12 mouse cellular contexts compared by ENCODE assay signal in the genomic region with DNA sequence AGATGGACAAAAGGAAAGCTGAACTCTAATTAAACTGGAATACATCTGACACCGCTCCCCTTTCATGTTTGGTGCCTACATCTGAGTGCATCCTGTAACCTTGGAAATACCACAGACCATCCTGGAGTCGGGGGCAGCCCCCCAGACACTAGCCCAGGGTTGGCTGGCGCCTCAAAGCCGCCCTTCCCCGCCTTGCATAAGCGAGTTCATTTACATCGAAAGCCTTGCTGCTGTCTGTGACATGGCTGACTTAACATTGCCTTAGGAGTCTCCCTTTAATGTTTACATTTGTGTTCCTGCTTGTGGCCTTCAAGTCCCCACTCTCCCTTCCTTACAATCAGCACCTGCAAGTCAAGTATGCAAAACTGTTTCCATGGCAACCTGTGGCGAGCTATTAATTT.
DNase-seq lines count a peak whose midpoint lies in the region; ATAC-seq lines count a peak whose summit lies in the region.
"Had no signal": no experiment of that assay in that cellular context is flagged by ENCODE, and none has a peak within 500 bp of the region (broad histone marks: within the 10 kb centered on the region; RNA-seq: fewer than 3 reads in every experiment).

No protein-coding gene starts in this region.

- peak overlapping the region; percentile 8; the same call in 1 of the 2 replicates for H3K4me2 ChIP-seq in hindbrain, embryonic 13.5 days
- no peak overlapping the region for H3K4me2 ChIP-seq in hindbrain, embryonic 16.5 days (ENCODE audit: low read length)

- ATAC-seq in hindbrain, embryonic 13.5 days (ENCODE audit: low FRiP score): no peak
- ATAC-seq in hindbrain, embryonic 16.5 days: no peak

- H3K9me3 ChIP-seq in hindbrain, embryonic 13.5 days: no peaks in the 10 kb centered on the region
- H3K9me3 ChIP-seq in hindbrain, embryonic 16.5 days (ENCODE audit: control insufficient read depth, low read length): no peaks in the 10 kb centered on the region
- H3K9me3 ChIP-seq in limb, embryonic 10.5 days (replicated peaks): no peaks in the 10 kb centered on the region
- H3K9me3 ChIP-seq: limb, embryonic 15.5 days had no signal

- DNase-seq in thymus, postnatal 0 days (ENCODE audit: low spot score): peak; percentile 16
- DNase-seq in thymus, adult 18-20 months: no peak
- DNase-seq in limb, embryonic 10.5 days (ENCODE audit: low spot score): peak; percentile 59
- no peak for DNase-seq in cerebellum, adult 9-10 months
- no peak for DNase-seq in retina, embryonic 14.5 days (ENCODE audit: low spot score)
- no peak for DNase-seq in layer of hippocampus, adult 9-10 months (ENCODE audit: low spot score)
- DNase-seq: cerebellum, adult 11 months; right cerebral cortex, postnatal 25 days had no signal

- no peak overlapping the region for H3K9ac ChIP-seq in hindbrain, embryonic 13.5 days
- H3K9ac ChIP-seq in hindbrain, embryonic 16.5 days (ENCODE audit: low read depth, low read length): no peak overlapping the region
- H3K9ac ChIP-seq: limb, embryonic 15.5 days had no signal

- no peaks in the 10 kb centered on the region for H3K36me3 ChIP-seq in hindbrain, embryonic 13.5 days
- no peaks in the 10 kb centered on the region for H3K36me3 ChIP-seq in hindbrain, embryonic 16.5 days (ENCODE audit: control insufficient read depth, insufficient read depth, low read length)
- H3K36me3 ChIP-seq in limb, embryonic 10.5 days: peaks cover 29% of the 10 kb centered on the region

- H3K4me1 ChIP-seq in hindbrain, embryonic 13.5 days (replicated peaks): peaks cover 53% of the 10 kb centered on the region
- peaks cover 33% of the 10 kb centered on the region for H3K4me1 ChIP-seq in hindbrain, embryonic 16.5 days (ENCODE audit: control insufficient read depth, insufficient read depth, low read depth, low read length)
- peaks cover 45% of the 10 kb centered on the region for H3K4me1 ChIP-seq in limb, embryonic 10.5 days

- no peak overlapping the region for H3K4me3 ChIP-seq in hindbrain, embryonic 13.5 days
- H3K4me3 ChIP-seq in hindbrain, embryonic 16.5 days (ENCODE audit: low read length): no peak overlapping the region
- no peak overlapping the region for H3K4me3 ChIP-seq in limb, embryonic 10.5 days
- H3K4me3 ChIP-seq: limb, embryonic 15.5 days; myocyte had no signal

- WGBS in hindbrain, embryonic 13.5 days: 12% methylated on average over 8 of the region's 8 CpGs
- 11% methylated on average over 8 of the region's 8 CpGs for WGBS in hindbrain, embryonic 16.5 days
- WGBS in limb, embryonic 10.5 days: 17% methylated on average over 8 of the region's 8 CpGs

- no peaks in the 10 kb centered on the region for H3K27me3 ChIP-seq in hindbrain, embryonic 13.5 days
- H3K27me3 ChIP-seq in hindbrain, embryonic 16.5 days (replicated peaks; ENCODE audit: control insufficient read depth, insufficient read depth, low read length): no peaks in the 10 kb centered on the region
- H3K27me3 ChIP-seq in limb, embryonic 10.5 days (ENCODE audit: low read depth, poor library complexity, severe bottlenecking): no peaks in the 10 kb centered on the region
- H3K27me3 ChIP-seq: limb, embryonic 15.5 days had no signal

- peak overlapping the region; percentile 10; the same call in 1 of the 2 replicates for H3K27ac ChIP-seq in hindbrain, embryonic 13.5 days
- no peak overlapping the region for H3K27ac ChIP-seq in hindbrain, embryonic 16.5 days (ENCODE audit: low read depth, low read length)
- H3K27ac ChIP-seq in limb, embryonic 10.5 days: 0 out of 2 replicates have a peak overlapping the region, but pooled peaks have one; percentile 58
- H3K27ac ChIP-seq: limb, embryonic 15.5 days had no signal

Comparison
In these comparisons a context has a peak if more than half of its experiments do, and no peak if none do; other contexts are left out.
1. DNase-seq: peak in thymus, postnatal 0 days (single experiment) and limb, embryonic 10.5 days (single experiment); none in thymus, adult 18-20 months (0 of 2), cerebellum, adult 9-10 months (single experiment), retina, embryonic 14.5 days (single experiment) and layer of hippocampus, adult 9-10 months (single experiment).